Mouse (Mus musculus) brain, embryonic 14.5 days (tissue): ENCODE results near the gene Cd33.

Source experiments
- CTCF ChIP-seq: fragments of 200-500 bp; IDR thresholded peaks from 2 replicates; pipeline ENCODE4 v1.5.1; 2012; ENCODE audit warnings: inconsistent platforms, mild to moderate bottlenecking, moderate library complexity, borderline replicate concordance; ENCODE audit not compliant: insufficient read depth, insufficient read length; ENCODE audit errors: extremely low read depth
- POLR2A ChIP-seq: fragments of 200-500 bp; IDR thresholded peaks from 2 replicates; pipeline ENCODE4 v1.6.1; 2012; ENCODE audit warnings: mild to moderate bottlenecking, inconsistent platforms, borderline replicate concordance; ENCODE audit not compliant: poor library complexity, insufficient read depth, insufficient read length, severe bottlenecking; ENCODE audit errors: extremely low read depth

DNA sequence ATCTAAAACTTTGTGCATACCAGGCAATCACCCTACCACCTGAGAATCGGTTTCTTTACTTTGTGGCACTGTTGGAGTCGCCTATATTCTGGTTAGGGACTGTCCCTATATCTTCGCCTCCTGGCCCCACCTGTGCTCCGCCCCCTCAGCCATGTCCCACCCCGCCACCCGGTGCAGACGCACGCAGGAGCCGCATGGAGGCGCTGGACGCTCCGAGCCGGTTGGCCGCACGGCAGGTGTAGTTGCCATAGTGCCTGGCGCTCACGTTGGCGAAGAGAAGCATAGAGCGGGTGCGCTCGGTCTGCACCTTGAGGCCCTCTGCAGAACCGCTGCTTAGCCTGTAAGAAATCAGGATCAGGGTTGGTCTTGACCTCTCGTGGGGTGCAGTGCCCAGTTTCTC lies 68.5 kb downstream of the Cd33 start:
- no peak for TF ChIP-seq CTCF
- TF ChIP-seq POLR2A, result no peak
